Mouse (Mus musculus) ovary, postnatal 14 days (tissue): ENCODE results near the gene Smtnl1.

Experiments used
- DNase-seq: peaks from one replicate; pipeline ENCODE4 v3.0.0; 2022; ENCODE audit warnings: low spot score

Gene Smtnl1

GRCm38 (mm10) chr2:84793871-84794270 lies 28.6 kb downstream of the Smtnl1 start:
- DNase-seq, result no peak

- no peak for DNase-seq
Observed at GRCm38 (mm10) chr2:84793154-84793553, 29.3 kb downstream of the Smtnl1 start.

GRCm38 (mm10) chr2:84792516-84792915 lies 29.9 kb downstream of the Smtnl1 start:
- DNase-seq, result no peak

- no peak for DNase-seq
Observed at GRCm38 (mm10) chr2:84790418-84790817, 32.0 kb downstream of the Smtnl1 start.

- no peak for DNase-seq
Observed at GRCm38 (mm10) chr2:84788316-84788715, 34.1 kb downstream of the Smtnl1 start.

- no peak for DNase-seq
Observed at GRCm38 (mm10) chr2:84783840-84784566, 38.4 kb downstream of the Smtnl1 start.

- DNase-seq, result no peak
Observed at GRCm38 (mm10) chr2:84783315-84783714, 39.1 kb downstream of the Smtnl1 start.

GRCm38 (mm10) chr2:84779210-84779609 lies 43.2 kb downstream of the Smtnl1 start:
- DNase-seq, result no peak

- no peak for DNase-seq
Observed at GRCm38 (mm10) chr2:84777706-84778105, 44.7 kb downstream of the Smtnl1 start.

- peak; percentile 15 for DNase-seq
Observed at GRCm38 (mm10) chr2:84775665-84776064, 46.8 kb downstream of the Smtnl1 start.

GRCm38 (mm10) chr2:84775241-84775640 lies 47.2 kb downstream of the Smtnl1 start, which contains the start of gene Serping1:
Gene Serping1 (minus strand): TSS chr2:84775444.
- no peak for DNase-seq

- peak; percentile 64 for DNase-seq
Observed at GRCm38 (mm10) chr2:84774751-84775150, 47.7 kb downstream of the Smtnl1 start.

GRCm38 (mm10) chr2:84773195-84773594 lies 49.3 kb downstream of the Smtnl1 start:
- no peak for DNase-seq

GRCm38 (mm10) chr2:84772454-84772853 lies 50.0 kb downstream of the Smtnl1 start:
- no peak for DNase-seq

- DNase-seq, result no peak
Observed at GRCm38 (mm10) chr2:84770501-84770900, 52.0 kb downstream of the Smtnl1 start.

- no peak for DNase-seq
Observed at GRCm38 (mm10) chr2:84762818-84763217, 59.6 kb downstream of the Smtnl1 start.

- no peak for DNase-seq
Observed at GRCm38 (mm10) chr2:84762295-84762694, 60.2 kb downstream of the Smtnl1 start.

- DNase-seq, result no peak
Observed at GRCm38 (mm10) chr2:84761840-84762239, 60.6 kb downstream of the Smtnl1 start.

- no peak for DNase-seq
Observed at GRCm38 (mm10) chr2:84761309-84761708, 61.1 kb downstream of the Smtnl1 start.
